Mouse (Mus musculus) adrenal gland, adult (tissue): ENCODE measurements around the gene Kif1c.

Source experiments
- DNase-seq, 2 experiments: peaks; one replicate each; pipeline ENCODE4 v3.0.0; 2022 to 2023; ENCODE audit warnings: low spot score in 1 of 2; ENCODE audit not compliant: inconsistent age in 2 of 2

The Kif1c gene

DNA sequence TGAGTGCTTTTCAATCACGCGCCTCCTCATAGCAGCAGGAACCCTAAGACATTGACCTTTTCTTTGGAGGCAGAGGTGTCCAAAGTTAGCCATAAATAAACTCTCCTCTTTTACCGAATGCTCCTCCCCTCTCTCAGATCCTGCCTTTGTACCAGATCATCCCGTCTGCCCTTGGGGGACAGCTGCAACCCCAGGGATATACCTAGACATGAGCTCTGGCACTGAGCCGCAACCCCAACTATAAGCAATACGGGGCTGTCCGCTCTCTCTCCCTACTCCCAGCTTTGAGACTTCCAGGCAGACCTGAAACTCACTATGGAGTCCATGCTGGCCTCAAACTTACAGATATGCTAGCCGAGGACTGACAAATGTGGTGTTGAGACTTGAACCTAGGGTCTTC lies 33.7 kb upstream of the Kif1c start:
- DNase-seq: peak in 1 of 2 experiments; percentile 71

DNA sequence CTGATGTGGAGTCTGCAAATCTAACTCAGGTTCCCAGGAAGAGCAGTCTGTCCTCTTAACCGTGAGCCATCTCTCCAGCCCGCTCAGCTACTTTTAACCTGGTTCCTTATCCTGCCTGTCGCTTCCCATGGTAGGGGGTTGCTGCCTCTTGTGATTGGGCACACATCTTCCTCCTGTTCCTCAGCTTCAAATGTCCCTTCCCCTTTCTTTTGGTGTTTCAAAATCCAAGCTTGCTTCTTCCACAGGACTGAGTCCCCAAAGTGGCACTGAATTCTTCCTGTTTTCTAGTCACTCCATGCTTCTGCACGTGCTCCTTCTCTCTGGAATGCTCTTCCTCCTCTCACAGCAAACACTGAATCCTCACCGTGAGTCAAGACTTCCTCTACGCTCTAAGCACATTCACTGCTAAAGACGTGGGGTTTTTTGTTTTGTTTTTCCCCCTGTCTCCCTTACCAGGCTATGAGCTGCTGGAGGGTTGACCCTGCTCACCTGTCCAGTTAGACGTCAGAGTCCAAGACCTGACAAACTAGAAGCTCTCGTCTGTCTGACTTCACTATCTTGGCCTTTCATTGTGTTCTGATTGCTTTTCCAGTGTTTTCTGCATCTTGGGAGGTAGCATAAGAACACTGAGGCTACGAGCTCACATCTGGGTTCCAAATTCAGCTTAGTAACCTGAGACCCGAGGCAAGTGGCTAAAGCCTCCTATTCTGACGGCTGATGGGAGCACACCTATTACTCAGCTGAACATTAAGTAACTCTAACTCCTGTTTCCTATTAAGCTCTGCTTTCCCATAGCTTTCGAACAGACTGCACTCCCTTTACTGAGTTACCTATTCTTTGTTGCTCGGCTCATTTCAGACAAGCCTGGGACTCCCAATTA lies 32.8 kb upstream of the Kif1c start:
- peak in 1 of 2 experiments; percentile 54 for DNase-seq

DNA sequence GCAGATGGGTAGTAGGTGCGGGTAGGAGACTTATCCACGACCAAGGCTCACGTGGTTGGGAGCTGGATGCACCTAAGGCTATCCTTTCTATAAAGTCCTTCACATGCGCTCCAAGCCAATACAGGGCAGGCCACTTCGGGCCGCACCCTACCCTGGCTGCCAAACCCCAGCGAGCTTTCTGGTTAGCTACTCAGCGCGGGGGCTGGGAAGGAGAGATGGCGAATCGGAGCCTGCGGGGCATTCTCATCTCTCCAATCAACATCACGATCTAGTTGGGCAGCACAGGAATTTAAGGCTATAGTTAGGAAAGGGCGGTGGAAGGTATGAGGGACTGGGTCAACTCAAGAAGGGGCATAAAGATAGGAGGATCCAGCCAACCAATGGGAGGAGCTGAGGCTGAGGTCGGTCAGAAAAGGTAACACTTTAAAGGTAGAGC lies 32.0 kb upstream of the Kif1c start:
- no peak for DNase-seq

DNA sequence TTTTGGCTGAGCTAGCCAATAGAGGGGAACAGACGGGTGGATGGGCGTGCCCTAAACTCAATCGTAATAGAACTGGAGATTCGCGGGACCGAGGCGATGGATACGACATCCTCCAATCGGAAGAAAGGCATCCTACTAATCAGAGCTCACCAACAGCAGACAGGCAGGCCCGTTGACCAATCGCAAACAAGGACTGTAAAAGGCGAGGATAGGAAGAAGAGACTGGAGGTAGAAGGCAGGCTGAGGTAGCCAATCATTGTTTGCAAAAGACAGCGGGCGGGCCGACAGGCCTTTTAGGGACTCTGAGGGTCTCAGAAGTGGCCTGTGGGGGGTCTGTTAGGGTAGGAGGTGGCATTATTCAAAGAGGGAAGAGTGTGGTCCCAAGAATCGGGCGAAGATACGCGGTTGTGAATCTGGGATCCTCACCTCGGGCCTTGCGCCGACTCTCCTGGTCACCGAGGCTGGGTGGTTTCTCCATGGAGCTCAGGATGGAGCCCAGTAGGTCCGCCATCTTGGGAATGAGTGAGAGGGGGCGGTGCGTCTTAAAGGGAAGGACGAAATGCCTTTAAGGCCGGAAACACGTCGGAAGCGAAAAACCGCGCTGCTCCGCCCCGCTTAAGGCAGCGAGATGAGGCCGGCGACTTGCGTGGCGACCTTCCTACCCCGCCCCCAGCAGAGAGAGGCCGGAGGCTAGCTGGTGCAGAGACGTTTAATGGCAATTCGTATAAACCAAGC lies 31.4 kb upstream of the Kif1c start, which contains the start of gene Spag7:
Spag7 (minus strand) TSS at position 646 of the 735 bp plus-strand sequence.
- DNase-seq: peak; percentile 97 to 100

DNA sequence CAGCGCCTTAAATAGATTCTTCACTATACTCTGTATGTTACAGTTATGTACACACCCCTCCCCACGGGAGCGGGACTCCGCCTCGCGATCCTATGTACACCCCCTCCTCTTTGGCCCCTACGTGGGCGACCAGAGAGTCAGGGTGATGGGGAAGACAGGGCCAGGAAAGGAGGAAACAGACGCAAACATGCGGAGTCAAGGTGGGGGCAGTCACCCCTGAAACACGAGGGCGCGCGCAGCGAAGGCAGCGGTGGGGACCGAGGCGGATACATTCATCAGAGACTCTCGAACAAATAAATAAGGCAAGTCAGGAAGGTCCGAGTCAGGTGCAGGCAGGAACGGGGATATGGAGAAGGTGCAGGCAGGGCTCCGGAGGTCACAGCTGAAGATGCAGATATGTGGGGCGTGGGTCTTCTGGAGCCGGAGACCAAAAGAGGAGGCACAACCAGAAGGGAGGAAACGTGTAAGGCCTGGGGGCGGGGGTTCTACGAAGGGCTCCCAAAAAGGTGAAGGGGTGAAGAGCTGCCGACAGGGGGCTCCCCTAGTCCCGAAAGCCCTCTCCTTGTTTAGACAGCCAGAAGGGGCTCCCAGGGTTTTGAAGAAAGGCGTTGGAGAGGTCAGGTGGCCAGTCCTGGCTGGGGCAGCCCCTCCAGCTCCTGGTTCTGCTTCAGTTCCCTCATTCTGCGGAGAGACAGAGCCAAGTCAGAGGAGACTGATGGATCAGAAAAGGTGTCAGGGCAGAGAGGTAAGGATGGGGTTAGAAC lies 30.6 kb upstream of the Kif1c start:
- DNase-seq: peak; percentile 87 to 93

DNA sequence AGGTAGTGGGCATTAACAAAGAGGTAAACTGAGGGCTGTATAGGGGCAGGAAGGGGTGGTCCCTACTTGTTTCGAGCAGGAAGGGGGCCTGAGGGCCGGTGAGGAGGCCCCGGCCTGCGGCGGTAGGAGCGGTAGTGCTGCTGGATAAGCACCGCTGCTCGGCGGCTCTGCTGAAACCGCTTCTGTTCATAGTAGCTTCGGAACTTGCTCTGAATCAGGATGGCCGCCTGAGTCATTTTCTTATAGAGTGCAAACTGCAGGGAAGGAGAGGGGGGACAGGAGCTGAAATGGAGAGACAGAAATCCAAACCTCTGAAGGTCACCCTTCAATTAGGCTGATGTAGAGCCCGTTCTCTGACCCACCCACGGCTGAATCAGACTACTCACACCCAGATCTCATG lies 29.9 kb upstream of the Kif1c start:
- peak; percentile 64 to 89 for DNase-seq

DNA sequence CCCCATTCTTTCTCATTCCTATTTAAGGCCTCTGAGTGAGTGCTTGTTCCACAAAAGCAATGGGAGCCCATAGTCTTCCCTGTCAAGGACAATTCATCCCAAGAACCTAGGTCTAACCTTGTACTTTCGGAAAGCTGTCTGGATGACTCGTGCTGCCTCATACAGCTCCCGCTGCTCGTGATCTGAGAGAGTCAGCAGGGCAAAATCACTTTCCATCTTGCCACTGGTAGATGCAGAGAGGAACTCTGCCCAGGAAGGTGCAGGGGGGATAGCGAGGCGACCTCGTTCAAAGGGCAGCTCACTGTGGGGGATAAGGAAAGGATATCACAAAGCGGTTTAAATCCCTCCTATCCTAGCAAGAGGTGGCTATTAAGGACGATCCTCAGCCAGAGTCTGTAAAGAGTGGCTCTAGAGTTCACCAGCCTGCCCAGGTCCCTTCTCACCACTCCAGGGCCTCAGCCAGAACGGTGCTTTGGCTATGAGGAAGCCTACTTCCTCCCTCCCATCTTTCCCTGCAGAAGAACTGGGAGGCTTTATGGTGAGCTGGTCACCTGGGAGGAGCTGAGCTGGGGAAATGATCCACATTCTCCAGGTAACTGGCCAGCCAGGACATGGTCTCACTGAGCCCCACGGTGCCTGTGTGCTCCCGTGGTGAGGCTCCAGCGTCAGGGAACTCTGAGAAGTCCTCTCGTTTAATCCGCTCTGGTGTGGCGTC lies 28.9 kb upstream of the Kif1c start:
- peak; percentile 71 to 85 for DNase-seq

DNA sequence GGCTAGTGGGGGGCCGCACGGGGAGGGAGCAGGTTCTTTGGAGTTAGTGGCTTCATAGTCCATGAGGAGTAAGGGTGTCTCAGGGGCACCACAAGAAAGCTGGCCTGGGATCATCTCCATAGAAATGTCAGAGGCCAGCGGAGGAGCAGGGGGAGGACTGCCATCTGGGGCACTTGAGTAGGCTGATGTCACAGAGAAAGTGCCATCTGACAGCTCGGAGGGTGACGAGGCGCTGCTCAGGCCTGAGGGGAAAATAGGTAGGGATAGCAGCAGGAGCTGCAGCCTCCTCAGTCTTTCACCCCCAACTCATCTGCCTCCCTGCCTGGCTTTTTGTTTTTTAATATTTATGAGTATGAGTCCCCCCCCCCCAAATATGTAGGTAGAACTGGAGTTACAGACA lies 26.3 kb upstream of the Kif1c start:
- DNase-seq: no peak

DNA sequence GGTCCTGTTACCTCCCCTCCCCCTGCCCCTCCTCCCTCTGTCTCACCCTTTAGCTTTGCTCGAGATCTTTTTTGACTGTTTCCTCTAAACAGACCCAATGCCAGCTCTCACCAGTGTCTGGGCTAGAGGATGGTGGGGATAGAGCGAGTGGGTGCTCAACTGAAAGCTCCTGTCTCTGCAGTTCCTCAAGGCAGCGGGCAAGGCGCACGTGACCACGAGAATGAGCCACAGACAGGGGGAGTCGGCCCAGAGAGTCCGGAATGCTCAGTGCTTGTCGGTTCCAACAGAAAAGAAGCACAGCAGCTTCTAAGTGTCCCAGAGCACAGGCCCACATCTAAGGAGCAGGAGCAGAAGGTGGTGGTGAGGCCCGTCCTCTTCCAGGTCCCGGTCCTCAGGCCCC lies 25.8 kb upstream of the Kif1c start:
- peak in 1 of 2 experiments; percentile 37 for DNase-seq

DNA sequence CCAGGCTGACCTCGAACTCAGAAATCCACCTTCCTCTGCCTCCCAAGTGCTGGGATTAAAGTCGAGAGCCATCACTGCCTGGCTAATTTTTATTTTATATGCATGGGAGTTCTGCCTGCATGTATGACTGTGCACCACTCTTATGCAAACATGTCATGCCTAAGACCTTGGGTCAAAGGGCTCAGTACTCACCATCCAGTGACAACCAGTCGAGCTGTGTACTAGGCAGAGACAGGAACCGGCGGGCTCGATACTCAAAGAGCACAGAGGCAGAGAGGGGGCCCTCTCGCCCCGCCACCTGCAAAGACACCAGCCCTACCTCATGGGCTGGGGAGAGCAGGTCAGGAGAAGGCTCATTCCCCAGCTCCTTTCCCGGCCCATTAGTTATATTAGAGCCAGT lies 22.3 kb upstream of the Kif1c start:
- DNase-seq: no peak

DNA sequence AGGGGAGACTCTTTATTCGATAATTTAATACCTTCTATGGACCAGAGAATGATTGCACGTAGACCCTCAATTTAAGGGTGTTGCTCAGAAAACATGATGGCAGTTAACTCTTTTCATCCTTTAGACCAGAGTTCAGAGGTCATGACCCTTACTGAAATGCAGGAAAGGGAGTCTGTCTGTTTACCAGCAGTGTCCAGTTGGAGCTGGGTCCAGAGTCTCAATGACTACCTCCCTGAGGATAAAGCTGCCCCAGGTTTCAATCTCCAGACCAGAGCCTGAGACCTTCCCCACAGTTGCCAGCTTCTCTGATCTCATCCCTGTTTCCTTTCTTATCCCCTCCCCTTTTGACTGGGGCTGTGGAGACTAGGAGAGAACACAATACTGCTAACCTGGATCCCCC lies 21.8 kb upstream of the Kif1c start:
- no peak for DNase-seq

DNA sequence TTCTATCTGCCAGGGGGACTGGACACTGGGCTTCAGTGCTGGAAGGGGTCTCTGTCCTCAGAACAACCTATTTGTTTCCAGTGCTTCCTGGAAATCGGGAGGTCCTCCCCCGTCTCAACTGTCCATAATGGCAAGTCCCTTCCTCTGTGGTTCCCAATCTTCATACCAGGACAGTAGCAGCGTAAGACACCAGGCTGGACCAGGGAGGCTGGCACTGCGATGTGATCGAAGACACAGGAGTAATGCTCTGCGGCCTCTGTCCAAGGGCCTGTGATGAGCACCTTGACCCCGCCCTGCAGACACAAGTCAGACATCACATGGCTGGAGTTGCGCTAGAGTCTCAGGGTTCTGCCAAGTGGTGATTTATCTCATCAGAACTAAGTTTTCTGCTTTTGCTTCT lies 21.0 kb upstream of the Kif1c start:
- no peak for DNase-seq

DNA sequence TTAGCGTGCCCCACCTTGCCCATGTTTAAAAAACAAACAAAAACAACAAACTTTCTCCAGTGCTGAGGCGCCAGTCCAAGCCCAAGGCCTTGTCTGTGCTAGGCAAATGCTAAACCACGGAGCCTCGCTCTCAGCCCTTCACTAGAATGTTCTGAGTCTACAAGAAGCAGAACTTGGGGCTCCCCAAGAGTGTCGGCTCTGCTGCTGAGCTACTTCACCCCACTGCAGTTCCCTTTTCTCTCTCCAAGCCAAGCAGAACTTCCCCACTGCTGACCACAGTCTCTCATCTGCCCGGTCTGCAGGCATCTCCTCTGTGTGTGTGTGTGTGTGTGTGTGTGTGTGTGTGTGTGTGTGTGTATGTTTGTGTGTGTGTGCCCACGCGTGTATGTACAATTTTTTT lies 20.5 kb upstream of the Kif1c start:
- no peak for DNase-seq

DNA sequence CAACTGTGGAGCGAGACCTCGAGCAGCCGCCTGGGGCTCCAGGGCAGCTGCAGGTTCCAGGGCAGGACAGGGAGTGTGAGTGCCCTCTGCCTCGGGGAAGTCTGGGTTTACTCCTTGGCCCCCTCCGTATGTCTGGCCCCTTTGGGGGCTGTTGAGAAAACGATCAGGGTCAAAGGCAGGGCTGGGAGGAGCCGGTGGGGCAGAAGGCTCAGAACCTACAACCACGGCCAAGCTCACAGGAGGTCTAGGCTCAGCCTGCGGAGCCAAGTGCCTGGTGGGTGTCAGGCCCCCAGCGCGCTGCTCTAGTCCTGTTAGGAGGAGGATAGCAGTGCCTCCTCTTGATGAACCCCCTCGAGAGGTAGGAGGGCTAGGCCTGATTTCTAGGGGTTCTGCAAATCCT lies 19.2 kb upstream of the Kif1c start:
- no peak for DNase-seq

DNA sequence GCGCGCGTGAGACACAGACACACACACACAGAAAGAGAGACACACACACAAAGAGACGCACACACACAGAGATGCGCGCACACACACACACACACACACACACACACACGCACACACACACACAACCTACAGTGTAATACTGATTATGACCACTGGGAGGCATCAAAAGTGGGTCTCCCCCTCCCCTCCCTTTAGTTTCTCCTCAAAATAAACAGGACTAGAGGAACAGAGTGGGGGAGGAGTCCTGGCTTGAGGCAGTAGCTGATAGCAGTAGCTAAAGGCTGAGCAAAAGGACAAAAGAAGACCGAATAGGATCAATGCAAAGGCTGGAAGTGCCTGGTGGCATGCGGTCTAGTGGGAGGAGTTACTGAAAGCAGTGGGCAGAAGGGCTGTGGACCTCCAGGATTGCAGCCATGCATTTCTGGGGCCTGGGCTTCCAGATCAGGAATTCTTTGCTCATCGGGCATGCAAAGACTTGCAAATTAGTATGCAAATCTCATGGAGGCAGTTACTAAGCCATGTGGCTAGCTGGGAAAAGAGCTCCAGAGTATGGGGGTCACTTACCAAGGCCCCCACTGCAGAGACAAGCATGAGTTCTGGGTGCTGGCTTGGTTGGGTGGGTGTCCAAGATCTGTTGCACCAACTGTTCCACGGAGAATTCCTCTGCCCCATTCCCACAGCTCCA lies 18.3 kb upstream of the Kif1c start:
- peak in 1 of 2 experiments; percentile 56 for DNase-seq

DNA sequence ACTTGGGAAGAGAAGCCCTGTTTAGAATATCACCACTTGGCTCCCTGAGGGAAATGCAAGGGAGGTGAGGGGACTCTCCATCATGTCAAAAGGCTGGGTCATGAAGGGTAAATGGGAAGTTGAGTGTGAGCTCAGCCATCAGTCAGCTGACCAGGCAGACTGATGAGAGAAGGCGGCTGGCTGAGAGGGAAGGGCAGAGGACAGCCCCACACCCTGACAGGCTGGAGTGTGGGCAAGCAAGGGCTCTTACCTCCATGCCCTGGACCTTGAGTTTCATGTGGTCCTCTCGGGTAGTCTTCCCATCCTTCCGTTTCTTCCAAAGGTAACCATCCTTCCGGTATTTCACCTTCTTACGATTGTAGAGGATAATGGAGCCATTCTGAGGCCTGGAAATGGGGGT lies 16.7 kb upstream of the Kif1c start:
- no peak for DNase-seq

DNA sequence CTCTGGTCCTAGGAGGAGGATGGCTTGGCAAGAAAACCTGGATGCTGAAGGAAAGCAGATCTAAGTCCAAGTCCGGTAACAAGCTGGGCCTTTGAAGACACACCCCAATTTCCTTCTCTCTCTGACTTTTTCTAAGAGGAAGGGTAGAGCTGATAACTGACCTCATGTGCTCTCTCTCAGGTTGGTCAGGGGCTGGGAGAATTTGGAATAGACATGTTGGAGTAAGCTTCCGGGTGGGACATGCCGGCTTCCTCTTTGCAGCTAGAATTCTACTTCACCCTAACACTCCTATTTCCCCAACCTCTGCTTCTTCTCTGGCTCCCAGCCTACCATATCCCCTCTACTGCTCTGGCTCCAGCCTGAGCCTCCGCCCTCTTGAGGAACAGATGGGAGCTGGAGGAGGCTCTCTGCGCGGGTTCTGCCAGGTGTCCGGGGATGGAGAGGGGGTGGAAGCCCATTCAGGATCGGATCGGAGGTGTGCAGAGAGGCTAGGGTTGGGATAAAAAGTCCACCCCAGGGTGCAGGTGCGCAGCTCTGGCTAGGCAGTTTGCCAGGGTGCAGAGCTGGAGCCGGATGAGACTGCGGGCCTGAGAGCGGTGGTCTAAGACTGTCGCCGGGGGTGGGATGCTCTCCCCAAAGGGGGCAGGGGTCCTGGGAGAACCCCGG lies 13.3 kb upstream of the Kif1c start:
- peak in 1 of 2 experiments; percentile 81 for DNase-seq

DNA sequence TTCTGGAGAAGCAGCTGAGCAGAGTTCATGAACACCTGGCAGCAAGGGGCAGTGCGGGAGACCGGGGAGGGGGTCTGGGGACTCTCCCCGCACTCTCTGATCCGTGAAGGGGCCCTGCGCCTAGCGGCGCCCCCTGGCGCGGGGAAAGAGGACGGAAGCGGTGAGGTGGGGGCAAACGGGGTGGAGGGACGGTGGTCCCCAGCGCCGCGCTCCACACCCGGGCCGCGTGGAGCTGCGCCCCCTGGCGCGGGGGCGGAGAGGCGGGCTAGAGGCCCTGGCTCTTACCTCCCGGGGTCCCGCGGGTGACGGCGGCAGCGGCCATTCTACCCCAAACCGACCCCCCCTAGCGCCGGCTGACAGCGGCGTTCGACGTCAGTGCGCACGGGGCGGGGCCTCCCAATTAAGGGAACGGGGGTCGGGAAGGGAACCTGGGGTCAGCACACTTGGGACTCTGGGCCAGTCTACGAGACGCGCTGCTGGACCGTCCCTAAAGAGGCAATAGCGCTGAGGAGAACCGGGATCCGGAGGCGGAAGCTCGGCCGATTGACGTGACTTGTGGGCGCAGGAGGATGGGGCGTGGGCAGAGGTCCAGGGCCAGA lies 12.6 kb upstream of the Kif1c start, which contains the start of gene Camta2:
Camta2 (minus strand) TSS at position 505 of the 599 bp plus-strand sequence.
- DNase-seq: peak; percentile 92 to 97

DNA sequence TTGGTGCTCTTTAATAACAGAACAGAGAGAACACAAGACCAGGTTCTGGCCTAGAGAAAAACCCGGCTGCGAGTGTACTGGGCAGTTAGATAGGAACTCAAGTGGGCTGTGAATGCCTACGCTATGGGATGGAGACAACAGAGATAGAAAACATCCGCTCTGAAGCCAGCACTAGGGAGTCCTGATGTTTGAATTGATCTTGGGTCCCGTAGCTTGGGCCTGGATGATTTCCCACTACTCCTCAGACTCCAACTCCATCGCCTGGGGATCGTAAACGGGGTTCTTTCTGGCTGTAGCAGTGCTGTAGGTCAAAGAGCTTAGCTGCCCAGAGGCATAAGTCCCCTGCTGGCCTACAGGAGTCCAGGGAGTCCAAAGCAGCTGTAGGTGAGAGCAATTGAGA lies 12.0 kb upstream of the Kif1c start:
- peak in 1 of 2 experiments; percentile 72 for DNase-seq
